Comparison of ENCODE assay signal across 22 mouse cellular contexts in the genomic region with DNA sequence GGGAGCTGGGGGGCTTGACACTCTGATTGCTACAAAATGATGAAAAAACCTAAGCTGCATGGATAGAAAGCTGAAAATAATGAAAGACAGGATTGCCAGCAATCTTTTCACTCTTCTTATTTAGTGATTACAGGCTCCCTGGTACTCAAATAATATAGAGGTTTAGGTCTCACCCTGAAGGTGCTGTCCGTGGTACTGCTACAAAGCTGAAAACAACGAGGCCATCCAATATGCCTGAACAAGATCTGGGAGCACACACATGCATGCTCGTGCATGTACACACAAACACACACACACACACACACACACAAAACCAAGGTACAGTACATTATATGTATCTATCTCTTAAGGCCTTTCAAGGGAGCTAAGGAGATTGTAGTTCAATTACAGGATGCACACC.
DNase-seq lines count a peak whose midpoint lies in the region; ATAC-seq and TF ChIP-seq lines count a peak whose summit lies in the region.
"Had no signal": no experiment of that assay in that cellular context is flagged by ENCODE, and none has a peak within 500 bp of the region (broad histone marks: within the 10 kb centered on the region; RNA-seq: fewer than 3 reads in every experiment).

No protein-coding gene starts in this region.

- H3K9me3 ChIP-seq in lung, embryonic 14.5 days (ENCODE audit: low read depth, low read length) = no peaks in the 10 kb centered on the region
- no peaks in the 10 kb centered on the region for H3K9me3 ChIP-seq in embryonic facial prominence, embryonic 10.5 days
- no peaks in the 10 kb centered on the region for H3K9me3 ChIP-seq in heart, embryonic 11.5 days (replicated peaks; ENCODE audit: control insufficient read depth, low read length)
- H3K9me3 ChIP-seq: hindbrain, embryonic 13.5 days; intestine, embryonic 15.5 days; limb, embryonic 15.5 days had no signal

- no peak overlapping the region for H3K4me3 ChIP-seq in lung, embryonic 14.5 days (ENCODE audit: low read depth, low read length)
- no peak overlapping the region for H3K4me3 ChIP-seq in embryonic facial prominence, embryonic 10.5 days
- H3K4me3 ChIP-seq in heart, embryonic 11.5 days (ENCODE audit: low read depth, low read length) = no peak overlapping the region
- H3K4me3 ChIP-seq: erythroblast, embryonic 14.5 days; hindbrain, embryonic 13.5 days; intestine, embryonic 15.5 days; limb, embryonic 15.5 days had no signal

- peak; percentile 14 for DNase-seq in adrenal gland, postnatal 14 days
- DNase-seq in adrenal gland, adult 18-20 months (ENCODE audit: low spot score in 2 of 2) = no peak
- peak; percentile 52 for DNase-seq in lung, embryonic 14.5 days
- DNase-seq in lung, postnatal 4 days = no peak
- peak; percentile 42 for DNase-seq in embryonic facial prominence, embryonic 10.5 days (ENCODE audit: low spot score)
- no peak for DNase-seq in urinary bladder, postnatal 10 days (ENCODE audit: low spot score)
- no peak for DNase-seq in spleen, postnatal 14 days (ENCODE audit: low spot score in 2 of 2)
- DNase-seq: adrenal gland, postnatal 25 days; cerebellum, adult 2 months; heart, adult 18-20 months; kidney, postnatal 25 days; layer of hippocampus, adult 9-11 months; lung, postnatal 14 days; right cerebral cortex, postnatal 4 days; thymus, postnatal 4 days had no signal

- H3K4me2 ChIP-seq in lung, embryonic 14.5 days = no peak overlapping the region
- no peak overlapping the region for H3K4me2 ChIP-seq in heart, embryonic 11.5 days
- H3K4me2 ChIP-seq: hindbrain, embryonic 13.5 days; intestine, embryonic 15.5 days; limb, embryonic 15.5 days had no signal

- no peaks in the 10 kb centered on the region for H3K27me3 ChIP-seq in lung, embryonic 14.5 days (ENCODE audit: insufficient read depth, low read length)
- no peaks in the 10 kb centered on the region for H3K27me3 ChIP-seq in embryonic facial prominence, embryonic 10.5 days (replicated peaks; ENCODE audit: low read depth, poor library complexity, severe bottlenecking)
- no peaks in the 10 kb centered on the region for H3K27me3 ChIP-seq in heart, embryonic 11.5 days (ENCODE audit: control insufficient read depth, insufficient read depth, low read length)
- H3K27me3 ChIP-seq: CH12.LX; hindbrain, embryonic 13.5 days; intestine, embryonic 15.5 days; limb, embryonic 15.5 days had no signal

- TF ChIP-seq CTCF in lung, embryonic 14.5 days (IDR thresholded peaks at IDR 0.05; ENCODE audit: low read depth) = no peak

- no peaks in the 10 kb centered on the region for H3K4me1 ChIP-seq in lung, embryonic 14.5 days (ENCODE audit: insufficient read depth)
- no peaks in the 10 kb centered on the region for H3K4me1 ChIP-seq in embryonic facial prominence, embryonic 10.5 days
- H3K4me1 ChIP-seq in heart, embryonic 11.5 days (ENCODE audit: control insufficient read depth, insufficient read depth, low read length) = no peaks in the 10 kb centered on the region
- H3K4me1 ChIP-seq: hindbrain, embryonic 13.5 days; intestine, embryonic 15.5 days; limb, embryonic 15.5 days had no signal

- no peak overlapping the region for H3K27ac ChIP-seq in lung, embryonic 14.5 days (ENCODE audit: low read depth)
- no peak overlapping the region for H3K27ac ChIP-seq in embryonic facial prominence, embryonic 10.5 days (replicated peaks)
- no peak overlapping the region for H3K27ac ChIP-seq in heart, embryonic 11.5 days (ENCODE audit: low read depth, low read length)
- H3K27ac ChIP-seq: hindbrain, embryonic 13.5 days; intestine, embryonic 15.5 days; limb, embryonic 15.5 days had no signal

- no peak for ATAC-seq in lung, embryonic 14.5 days (ENCODE audit: insufficient read depth)
- ATAC-seq in heart, embryonic 11.5 days (replicated peaks; ENCODE audit: insufficient number of reproducible peaks, low FRiP score, low TSS enrichment) = no peak
- ATAC-seq: forebrain, embryonic 16.5 days; intestine, embryonic 15.5 days had no signal

- WGBS in lung, embryonic 14.5 days = 46% methylated on average over 3 of the region's 3 CpGs
- WGBS in embryonic facial prominence, embryonic 10.5 days = 50% methylated on average over 3 of the region's 3 CpGs
- 46% methylated on average over 3 of the region's 3 CpGs for WGBS in heart, embryonic 11.5 days (ENCODE audit: insufficient replicate concordance)

- no peak overlapping the region for H3K9ac ChIP-seq in lung, embryonic 14.5 days
- no peak overlapping the region for H3K9ac ChIP-seq in heart, embryonic 11.5 days (ENCODE audit: low read depth, low read length)
- H3K9ac ChIP-seq: hindbrain, embryonic 13.5 days; intestine, embryonic 15.5 days; limb, embryonic 15.5 days had no signal

- no peaks in the 10 kb centered on the region for H3K36me3 ChIP-seq in lung, embryonic 14.5 days (ENCODE audit: insufficient read depth)
- H3K36me3 ChIP-seq in embryonic facial prominence, embryonic 10.5 days (replicated peaks) = no peaks in the 10 kb centered on the region
- H3K36me3 ChIP-seq in heart, embryonic 11.5 days (ENCODE audit: control insufficient read depth, insufficient read depth, low read length) = no peaks in the 10 kb centered on the region
- H3K36me3 ChIP-seq: hindbrain, embryonic 13.5 days; intestine, embryonic 15.5 days; limb, embryonic 15.5 days had no signal

Comparison
In these comparisons a context has a peak if more than half of its experiments do, and no peak if none do; other contexts are left out.
1. DNase-seq: peak in adrenal gland, postnatal 14 days (single experiment), lung, embryonic 14.5 days (single experiment) and embryonic facial prominence, embryonic 10.5 days (single experiment); none in adrenal gland, adult 18-20 months (0 of 2), lung, postnatal 4 days (0 of 2), urinary bladder, postnatal 10 days (single experiment) and spleen, postnatal 14 days (0 of 2).